Mouse (Mus musculus) liver, adult (tissue): ENCODE measurements around the gene Rrnad1.

Source experiments
- GATA4 ChIP-seq: IDR thresholded peaks from 2 replicates; pipeline ENCODE4 v1.6.1; 2014; ENCODE audit warnings: mild to moderate bottlenecking, low read length; ENCODE audit not compliant: insufficient replicate concordance

Rrnad1 gene

GRCm38 (mm10) chr3:87884708-87885251 lies 45.7 kb downstream of the Rrnad1 start:
- no peak for TF ChIP-seq GATA4

- TF ChIP-seq GATA4, result no peak
Observed at GRCm38 (mm10) chr3:87884291-87884690, 46.2 kb downstream of the Rrnad1 start.

GRCm38 (mm10) chr3:87877730-87878129 lies 52.8 kb downstream of the Rrnad1 start:
- TF ChIP-seq GATA4, result no peak
